Mouse (Mus musculus): ENCODE data around the gene Nfix.

The Nfix gene

GRCm38 (mm10) chr8:84711933-84712758, 88.0 kb downstream of the Nfix start:
- DNase-seq, result peak; percentile 79 to 91

- peak in 1 of 2 experiments; percentile 70 for DNase-seq
These were observed 88.8 kb downstream of the Nfix start for GRCm38 (mm10) chr8:84711312-84711711.

GRCm38 (mm10) chr8:84709931-84710330, 90.2 kb downstream of the Nfix start:
- DNase-seq, result no peak

GRCm38 (mm10) chr8:84708774-84709475, 91.2 kb downstream of the Nfix start:
- peak; percentile 90 to 91 for DNase-seq

- peak; percentile 64 to 79 for DNase-seq
These were observed 92.0 kb downstream of the Nfix start for GRCm38 (mm10) chr8:84708071-84708541.

GRCm38 (mm10) chr8:84707267-84707883, 92.8 kb downstream of the Nfix start:
- DNase-seq, result peak; percentile 82 to 89

GRCm38 (mm10) chr8:84706610-84707266, 93.4 kb downstream of the Nfix start:
- DNase-seq, result peak; percentile 66 to 76

- DNase-seq, result no peak
These were observed 94.2 kb downstream of the Nfix start for GRCm38 (mm10) chr8:84705960-84706359.

GRCm38 (mm10) chr8:84704867-84705831, 95.0 kb downstream of the Nfix start:
- peak; percentile 64 to 71 for DNase-seq

- DNase-seq, result peak; percentile 88
These were observed 95.8 kb downstream of the Nfix start for GRCm38 (mm10) chr8:84704356-84704755.

- peak; percentile 47 to 60 for DNase-seq
These were observed 96.5 kb downstream of the Nfix start for GRCm38 (mm10) chr8:84703466-84704249.

GRCm38 (mm10) chr8:84702963-84703465, 97.1 kb downstream of the Nfix start:
- DNase-seq, result no peak

- peak; percentile 17 to 33 for DNase-seq
These were observed 97.6 kb downstream of the Nfix start for GRCm38 (mm10) chr8:84702561-84702960.

GRCm38 (mm10) chr8:84700941-84701911, 98.9 kb downstream of the Nfix start, which contains the start of gene Lyl1:
TSS of gene Lyl1 (plus strand) at chr8:84701457.
- DNase-seq, result peak; percentile 87 to 92

- no peak for DNase-seq
These were observed 99.6 kb downstream of the Nfix start for GRCm38 (mm10) chr8:84700526-84700925.

- peak; percentile 85 to 92 for DNase-seq
These were observed 100.3 kb downstream of the Nfix start for GRCm38 (mm10) chr8:84699861-84700322.

- peak; percentile 81 to 89 for DNase-seq
These were observed 101.2 kb downstream of the Nfix start for GRCm38 (mm10) chr8:84698929-84699401.

GRCm38 (mm10) chr8:84698288-84698687, 101.9 kb downstream of the Nfix start:
- no peak for DNase-seq

Data from lung, postnatal 4 days (tissue).